Mouse (Mus musculus) limb, embryonic 14.5 days (tissue): ENCODE measurements around the gene Negr1. TPM values are rescaled to one million over a fixed set of nuclear protein-coding genes. Genes with fewer than 3 reads are reported as not detected.
A peak's percentile ranks its signal among the peaks of the same experiment; 100 is the strongest.

ENCODE experiments used
- ATAC-seq: fragments of 200-750 bp; cut with Nextera tagmentation; 2 replicates; pipeline ENCODE4 v1.8.0; 2017; ENCODE audit warnings: low read depth, moderate number of reproducible peaks, moderate TSS enrichment; ENCODE audit not compliant: low FRiP score
- DNase-seq: peaks from one replicate; pipeline ENCODE4 v3.0.0-alpha.2; 2015; ENCODE audit warnings: low spot score
- H3K27ac ChIP-seq: fragments of 300-500 bp; sonication (generic); replicated peaks from 2 replicates; pipeline ENCODE4 v1.5.1; 2014; ENCODE audit warnings: low read depth, mild to moderate bottlenecking, low read length, moderate library complexity, mixed read lengths
- H3K27me3 ChIP-seq: fragments of 300-500 bp; sonication (generic); 2 replicates; pipeline ENCODE4 v1.6.1; 2014; ENCODE audit warnings: low read length, mixed read lengths; ENCODE audit not compliant: control insufficient read depth, insufficient read depth
- H3K36me3 ChIP-seq: fragments of 300-500 bp; sonication (generic); 2 replicates; pipeline ENCODE4 v1.6.1; 2014; ENCODE audit warnings: mild to moderate bottlenecking, low read length, moderate library complexity, mixed read lengths; ENCODE audit not compliant: control insufficient read depth, insufficient read depth
- H3K4me1 ChIP-seq: fragments of 300-500 bp; sonication (generic); 2 replicates; pipeline ENCODE4 v1.6.1; 2014; ENCODE audit warnings: antibody characterized with exemption, low read length, mixed read lengths; ENCODE audit not compliant: control insufficient read depth, insufficient read depth
- H3K4me2 ChIP-seq: fragments of 300-500 bp; sonication (generic); replicated peaks from 2 replicates; pipeline ENCODE4 v1.6.1; 2014; ENCODE audit warnings: low read depth, mild to moderate bottlenecking, low read length, moderate library complexity; ENCODE audit not compliant: severe bottlenecking
- H3K4me3 ChIP-seq: fragments of 300-500 bp; sonication (generic); replicated peaks from 2 replicates; pipeline ENCODE4 v1.5.1; 2014; ENCODE audit warnings: low read length
- H3K9ac ChIP-seq: fragments of 300-500 bp; sonication (generic); 2 replicates; pipeline ENCODE4 v1.6.1; 2014; ENCODE audit warnings: mild to moderate bottlenecking, low read depth, low read length, moderate library complexity; ENCODE audit not compliant: severe bottlenecking
- H3K9me3 ChIP-seq: fragments of 300-500 bp; sonication (generic); 2 replicates; pipeline ENCODE4 v1.6.1; 2016; ENCODE audit warnings: low read length; ENCODE audit not compliant: control insufficient read depth
- POLR2A ChIP-seq: fragments of 200-500 bp; IDR thresholded peaks from 2 replicates; pipeline ENCODE4 v1.8.0; 2012; ENCODE audit warnings: inconsistent platforms, mild to moderate bottlenecking, moderate library complexity, borderline replicate concordance; ENCODE audit not compliant: insufficient read depth, insufficient read length; ENCODE audit errors: extremely low read depth
- WGBS: fragments of 180-500 bp; shearing (Covaris S2); extraction: QIAGEN DNeasy Blood & Tissue Kit; methylation state at CpG from one replicate; pipeline ENCODE4 v1.1.7; 2014; 5-methylcytosine and 5-hydroxymethylcytosine counted together
- polyA plus RNA-seq, 2 experiments: library from polyadenylated mRNA; depleted of rRNA in 1 of 2; stranded (reverse) in 1 of 2; unstranded in 1 of 2; fragments of >200 nt; fragmentation: Nextera tagmentation in 1 of 2; extraction: Ambion mirVana in 1 of 2; gene quantifications; 2 replicates each; pipeline versions ENCODE4 v1.2.1 to v1.2.3; 2012 to 2014

The Negr1 gene
- polyA plus RNA-seq, 2 experiments: 5.1 to 6.2 TPM

- Histone ChIP-seq H3K4me3 (no peak overlapping the region), H3K36me3 (no peaks in the 10 kb centered on the region), H3K27me3 (no peaks in the 10 kb centered on the region), H3K9ac (no peak overlapping the region), H3K27ac (no peak overlapping the region), H3K9me3 (no peaks in the 10 kb centered on the region), H3K4me2 (no peak overlapping the region), H3K4me1 (no peaks in the 10 kb centered on the region)
- no peak for ATAC-seq
- no peak for DNase-seq
- no peak for TF ChIP-seq POLR2A
These were observed 174.7 kb downstream of the Negr1 start for GRCm38 (mm10) chr3:156736335-156736734.

DNA sequence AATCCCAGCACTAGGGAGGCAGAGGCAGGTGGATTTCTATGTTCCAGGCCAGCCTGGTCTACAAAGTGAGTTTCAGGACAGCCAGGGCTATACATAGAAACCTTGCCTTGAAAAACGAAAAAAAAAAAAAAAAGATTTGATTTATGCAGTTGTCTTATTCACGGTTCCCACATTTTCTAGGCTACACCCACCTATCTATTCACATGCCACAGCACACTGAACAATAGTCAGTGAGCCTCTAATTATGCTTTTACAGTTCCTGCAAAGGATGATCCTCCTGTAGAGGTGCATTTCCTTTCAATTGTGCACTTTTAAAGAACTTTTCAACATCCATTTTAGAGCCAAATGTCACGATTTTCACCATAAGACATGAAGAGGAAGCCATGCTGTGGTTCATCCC is 177.9 kb downstream of the Negr1 start:
- no peak for TF ChIP-seq POLR2A
- WGBS: 71% methylated on average over 3 of the region's 3 CpGs
- Histone ChIP-seq H3K36me3 (no peaks in the 10 kb centered on the region), H3K27ac (no peak overlapping the region), H3K9me3 (no peaks in the 10 kb centered on the region), H3K4me2 (no peak overlapping the region), H3K4me3 (no peak overlapping the region), H3K27me3 (no peaks in the 10 kb centered on the region), H3K4me1 (no peaks in the 10 kb centered on the region), H3K9ac (no peak overlapping the region)
- no peak for DNase-seq
- no peak for ATAC-seq

GRCm38 (mm10) chr3:156743266-156743665 is 181.7 kb downstream of the Negr1 start:
- no peak overlapping the region for H3K27ac ChIP-seq
- no peak overlapping the region for H3K4me2 ChIP-seq
- no peak overlapping the region for H3K4me3 ChIP-seq
- ATAC-seq (no peak), DNase-seq (no peak)
- H3K9me3 ChIP-seq: no peaks in the 10 kb centered on the region
- H3K9ac ChIP-seq: no peak overlapping the region
- no peaks in the 10 kb centered on the region for H3K27me3 ChIP-seq
- 88% methylated on average over 1 of the region's 1 CpGs for WGBS
- no peaks in the 10 kb centered on the region for H3K36me3 ChIP-seq
- TF ChIP-seq POLR2A: no peak
- H3K4me1 ChIP-seq: peaks cover 7% of the 10 kb centered on the region; the same call in 1 of the 2 replicates

- ATAC-seq (peak; percentile 57; the same call in 1 of the 2 replicates), DNase-seq (no peak)
- WGBS: 47% methylated on average over 5 of the region's 5 CpGs
These were observed 183.7 kb downstream of the Negr1 start for GRCm38 (mm10) chr3:156745218-156745770.

GRCm38 (mm10) chr3:156747456-156747855 is 185.9 kb downstream of the Negr1 start:
- no peaks in the 10 kb centered on the region for H3K9me3 ChIP-seq
- H3K36me3 ChIP-seq: no peaks in the 10 kb centered on the region
- H3K4me1 ChIP-seq: peaks cover 7% of the 10 kb centered on the region; the same call in 1 of the 2 replicates
- H3K27ac ChIP-seq: no peak overlapping the region
- H3K9ac ChIP-seq: no peak overlapping the region
- H3K27me3 ChIP-seq: no peaks in the 10 kb centered on the region
- no peak for ATAC-seq
- H3K4me3 ChIP-seq: no peak overlapping the region
- TF ChIP-seq POLR2A: no peak
- DNase-seq: no peak
- WGBS: 50% methylated on average over 3 of the region's 3 CpGs
- H3K4me2 ChIP-seq: no peak overlapping the region

More at GRCm38 (mm10) chr3:156745218-156745770, 183.7 kb downstream of the Negr1 start:
- no peaks in the 10 kb centered on the region for H3K9me3 ChIP-seq
- TF ChIP-seq POLR2A: no peak
- H3K27me3 ChIP-seq: no peaks in the 10 kb centered on the region
- H3K4me2 ChIP-seq: no peak overlapping the region
- no peak overlapping the region for H3K27ac ChIP-seq
- no peaks in the 10 kb centered on the region for H3K36me3 ChIP-seq
- H3K4me3 ChIP-seq: no peak overlapping the region
- no peak overlapping the region for H3K9ac ChIP-seq
- H3K4me1 ChIP-seq: peaks cover 7% of the 10 kb centered on the region; the same call in 1 of the 2 replicates
